Mouse (Mus musculus) forebrain, postnatal 0 days (tissue): ENCODE measurements around the gene Fbxl5. TPM values are rescaled to one million over a fixed set of nuclear protein-coding genes. Genes with fewer than 3 reads are reported as not detected.

Experiments
- ATAC-seq: fragments of 200-750 bp; cut with Nextera tagmentation; 2 replicates; pipeline ENCODE4 v1.8.0; 2017; ENCODE audit warnings: mild to moderate bottlenecking, moderate library complexity
- DNase-seq: peaks from one replicate; pipeline ENCODE4 v3.0.0-alpha.2; 2015
- H3K27ac ChIP-seq: fragments of 300-500 bp; sonication (generic); 2 replicates; pipeline ENCODE4 v1.5.1; 2014; ENCODE audit warnings: low read depth, mild to moderate bottlenecking, antibody characterized with exemption, low read length, moderate library complexity, mixed read lengths
- H3K27me3 ChIP-seq: fragments of 300-500 bp; sonication (generic); 2 replicates; pipeline ENCODE4 v1.6.1; 2014; ENCODE audit warnings: mild to moderate bottlenecking, low read length, mixed read lengths; ENCODE audit not compliant: insufficient read depth
- H3K36me3 ChIP-seq: fragments of 300-500 bp; sonication (generic); 2 replicates; pipeline ENCODE4 v1.6.1; 2014; ENCODE audit warnings: mild to moderate bottlenecking, moderate library complexity; ENCODE audit not compliant: insufficient read depth
- H3K4me1 ChIP-seq: fragments of 300-500 bp; sonication (generic); 2 replicates; pipeline ENCODE4 v1.6.1; 2014; ENCODE audit warnings: antibody characterized with exemption; ENCODE audit not compliant: insufficient read depth
- H3K4me2 ChIP-seq: fragments of 300-500 bp; sonication (generic); 2 replicates; pipeline ENCODE4 v1.6.1; 2014; ENCODE audit warnings: low read depth, mild to moderate bottlenecking, moderate library complexity
- H3K4me3 ChIP-seq: fragments of 300-500 bp; sonication (generic); 2 replicates; pipeline ENCODE4 v1.5.1; 2014; ENCODE audit warnings: low read depth, low read length, mixed read lengths
- H3K9ac ChIP-seq: fragments of 300-500 bp; sonication (generic); 2 replicates; pipeline ENCODE4 v1.6.1; 2014; ENCODE audit warnings: mild to moderate bottlenecking
- H3K9me3 ChIP-seq: fragments of 300-500 bp; sonication (generic); 2 replicates; pipeline ENCODE4 v1.6.1; 2016; ENCODE audit warnings: low read length
- CTCF ChIP-seq: sonication (generic); IDR thresholded peaks from 2 replicates; pipeline ENCODE4 v1.5.1; 2016; ENCODE audit warnings: antibody characterized with exemption, control low read depth, low read depth
- WGBS: fragments of 180-500 bp; shearing (Covaris S2); extraction: QIAGEN DNeasy Blood & Tissue Kit; methylation state at CpG from one replicate; pipeline ENCODE4 v1.1.7; 2014; 5-methylcytosine and 5-hydroxymethylcytosine counted together
- polyA plus RNA-seq: library from polyadenylated mRNA; unstranded; fragments of >200 nt; fragmentation: Nextera tagmentation; extraction: Ambion mirVana; gene quantifications from 2 replicates; pipeline ENCODE4 v1.2.1, GENCODE M21; 2015
- total RNA-seq: library from RNA; depleted of rRNA; stranded (reverse); fragments of >200 nt; gene quantifications from 2 replicates; pipeline ENCODE4 v1.2.3, GENCODE M21; 2014

Gene Fbxl5
- total and polyA plus RNA-seq, 2 experiments from 2014 or later, result 77.1 to 132 TPM

GRCm38 (mm10) chr5:43846227-43846626, 24.8 kb upstream of the Fbxl5 start:
- no peak overlapping the region for H3K4me3 ChIP-seq
- 18% methylated on average over 2 of the region's 2 CpGs for WGBS
- no peaks in the 10 kb centered on the region for H3K9me3 ChIP-seq
- H3K27ac ChIP-seq, result no peak overlapping the region
- no peak for TF ChIP-seq CTCF
- no peaks in the 10 kb centered on the region for H3K36me3 ChIP-seq
- H3K4me2 ChIP-seq, result no peak overlapping the region
- H3K27me3 ChIP-seq, result no peaks in the 10 kb centered on the region
- no peak for DNase-seq
- H3K4me1 ChIP-seq, result no peaks in the 10 kb centered on the region
- ATAC-seq, result no peak
- H3K9ac ChIP-seq, result no peak overlapping the region

GRCm38 (mm10) chr5:43845646-43846045, 24.2 kb upstream of the Fbxl5 start:
- no peak for DNase-seq
- no peak for ATAC-seq
- H3K9ac ChIP-seq, result no peak overlapping the region
- no peak overlapping the region for H3K4me2 ChIP-seq
- H3K9me3 ChIP-seq, result no peaks in the 10 kb centered on the region
- 67% methylated on average over 1 of the region's 1 CpGs for WGBS
- TF ChIP-seq CTCF, result no peak
- no peaks in the 10 kb centered on the region for H3K4me1 ChIP-seq
- no peaks in the 10 kb centered on the region for H3K36me3 ChIP-seq
- H3K27me3 ChIP-seq, result no peaks in the 10 kb centered on the region
- H3K4me3 ChIP-seq, result no peak overlapping the region
- no peak overlapping the region for H3K27ac ChIP-seq

- Histone ChIP-seq H3K36me3 (no peaks in the 10 kb centered on the region), H3K27me3 (no peaks in the 10 kb centered on the region), H3K4me1 (no peaks in the 10 kb centered on the region), H3K4me2 (no peak overlapping the region), H3K27ac (no peak overlapping the region), H3K9me3 (no peaks in the 10 kb centered on the region), H3K9ac (no peak overlapping the region), H3K4me3 (no peak overlapping the region)
- DNase-seq (no peak), ATAC-seq (no peak)
- 60% methylated on average over 5 of the region's 5 CpGs for WGBS
- no peak for TF ChIP-seq CTCF
Observed at GRCm38 (mm10) chr5:43845083-43845482, 23.6 kb upstream of the Fbxl5 start.

- no peaks in the 10 kb centered on the region for H3K9me3 ChIP-seq
- WGBS, result 63% methylated on average over 3 of the region's 3 CpGs
- H3K36me3 ChIP-seq, result no peaks in the 10 kb centered on the region
- H3K27me3 ChIP-seq, result no peaks in the 10 kb centered on the region
- H3K4me1 ChIP-seq, result no peaks in the 10 kb centered on the region
- no peak for DNase-seq
- no peak for ATAC-seq
- no peak overlapping the region for H3K9ac ChIP-seq
- H3K4me2 ChIP-seq, result no peak overlapping the region
- H3K27ac ChIP-seq, result no peak overlapping the region
- no peak for TF ChIP-seq CTCF
- no peak overlapping the region for H3K4me3 ChIP-seq
Observed at GRCm38 (mm10) chr5:43842576-43843155, 21.2 kb upstream of the Fbxl5 start.

- Histone ChIP-seq H3K27me3 (no peaks in the 10 kb centered on the region), H3K36me3 (no peaks in the 10 kb centered on the region), H3K4me2 (no peak overlapping the region), H3K4me1 (no peaks in the 10 kb centered on the region), H3K27ac (no peak overlapping the region), H3K4me3 (no peak overlapping the region), H3K9me3 (no peaks in the 10 kb centered on the region), H3K9ac (no peak overlapping the region)
- TF ChIP-seq CTCF, result no peak
- ATAC-seq, result no peak
- no peak for DNase-seq
- WGBS, result 84% methylated on average over 5 of the region's 5 CpGs
Observed at GRCm38 (mm10) chr5:43842011-43842285, 20.5 kb upstream of the Fbxl5 start.

GRCm38 (mm10) chr5:43841144-43842010, 19.9 kb upstream of the Fbxl5 start:
- peak; percentile 90 for TF ChIP-seq CTCF
- Histone ChIP-seq H3K4me3 (no peak overlapping the region), H3K27ac (no peak overlapping the region), H3K4me1 (no peaks in the 10 kb centered on the region), H3K36me3 (no peaks in the 10 kb centered on the region), H3K9me3 (no peaks in the 10 kb centered on the region), H3K9ac (no peak overlapping the region), H3K4me2 (no peak overlapping the region), H3K27me3 (no peaks in the 10 kb centered on the region)
- peak; percentile 79 for DNase-seq
- peak; percentile 56 for ATAC-seq
- 47% methylated on average over 11 of the region's 11 CpGs for WGBS

- peak; percentile 22 for DNase-seq
- no peak overlapping the region for H3K4me3 ChIP-seq
Observed at GRCm38 (mm10) chr5:43837372-43837771, 15.9 kb upstream of the Fbxl5 start.

More at GRCm38 (mm10) chr5:43837372-43837771, 15.9 kb upstream of the Fbxl5 start:
- no peaks in the 10 kb centered on the region for H3K27me3 ChIP-seq
- no peaks in the 10 kb centered on the region for H3K9me3 ChIP-seq
- no peak overlapping the region for H3K9ac ChIP-seq
- no peak overlapping the region for H3K27ac ChIP-seq
- 49% methylated on average over 5 of the region's 5 CpGs for WGBS
- no peaks in the 10 kb centered on the region for H3K4me1 ChIP-seq
- H3K4me2 ChIP-seq, result no peak overlapping the region
- ATAC-seq, result no peak
- H3K36me3 ChIP-seq, result no peaks in the 10 kb centered on the region
- TF ChIP-seq CTCF, result peak; percentile 55
